21 mouse cellular contexts compared by ENCODE assay signal in genomic region chr13:58997763-58998162, GRCm38 (mm10).
DNase-seq lines count a peak whose midpoint lies in the region; ATAC-seq lines count a peak whose summit lies in the region.
"Had no signal": no experiment of that assay in that cellular context is flagged by ENCODE, and none has a peak within 500 bp of the region (broad histone marks: within the 10 kb centered on the region; RNA-seq: fewer than 3 reads in every experiment).

No protein-coding gene starts in this region.

- peak; percentile 70 for ATAC-seq in granulocyte monocyte progenitor cell, adult 5-6 weeks (replicated peaks; ENCODE audit: poor library complexity, severe bottlenecking)
- ATAC-seq: activated CD4-positive, CD25-positive, alpha-beta regulatory T cell, adult 4 months; forebrain, embryonic 13.5 days; forebrain, embryonic 16.5 days; hindbrain, postnatal 0 days; inflammation-experienced regulatory T-cells, adult 6 months had no signal

- DNase-seq in adrenal gland, postnatal 14 days, result peak; percentile 44
- no peak for DNase-seq in adrenal gland, postnatal 36 days
- DNase-seq in lung, postnatal 10 days, result peak; percentile 22
- DNase-seq in lung, postnatal 36 days, result no peak
- DNase-seq in layer of hippocampus, postnatal 36 days, result no peak
- DNase-seq: adrenal gland, adult 8-10 months; cerebellum, adult 11-12 months; cerebellum, adult 8-10 months; cerebellum, postnatal 10 days; cerebellum, postnatal 36 days; gastrocnemius, postnatal 10 days; gastrocnemius, postnatal 36 days; heart, adult 11 months; heart, postnatal 10 days; heart, postnatal 36 days had no signal

Comparison
In these comparisons a context has a peak if more than half of its experiments do, and no peak if none do; other contexts are left out.
1. DNase-seq: peak in adrenal gland, postnatal 14 days (single experiment) and lung, postnatal 10 days (single experiment); none in adrenal gland, postnatal 36 days (0 of 2), lung, postnatal 36 days (single experiment) and layer of hippocampus, postnatal 36 days (0 of 2).